Comparison of ENCODE assay signal across 15 mouse cellular contexts in genomic region chr15:11210976-11211375, GRCm38 (mm10).
A peak's percentile ranks its signal among the peaks of the same experiment; 100 is the strongest.
DNase-seq lines count a peak whose midpoint lies in the region; ATAC-seq and TF ChIP-seq lines count a peak whose summit lies in the region.
"Had no signal": no experiment of that assay in that cellular context is flagged by ENCODE, and none has a peak within 500 bp of the region (broad histone marks: within the 10 kb centered on the region; RNA-seq: fewer than 3 reads in every experiment).

No protein-coding gene starts in this region.

- H3K36me3 ChIP-seq in lung, postnatal 0 days (ENCODE audit: insufficient read depth, low read length), result no peaks in the 10 kb centered on the region
- no peaks in the 10 kb centered on the region for H3K36me3 ChIP-seq in intestine, embryonic 16.5 days (ENCODE audit: control insufficient read depth, insufficient read depth, low read length)
- H3K36me3 ChIP-seq in midbrain, embryonic 11.5 days (ENCODE audit: control insufficient read depth, insufficient read depth, low read length), result no peaks in the 10 kb centered on the region
- H3K36me3 ChIP-seq: lung, embryonic 15.5 days; stomach, embryonic 15.5 days had no signal

- no peaks in the 10 kb centered on the region for H3K27me3 ChIP-seq in lung, postnatal 0 days (replicated peaks; ENCODE audit: insufficient read depth, low read length)
- no peaks in the 10 kb centered on the region for H3K27me3 ChIP-seq in intestine, embryonic 16.5 days (replicated peaks; ENCODE audit: control insufficient read depth, insufficient read depth, low read length)
- H3K27me3 ChIP-seq in midbrain, embryonic 11.5 days (ENCODE audit: control insufficient read depth, insufficient read depth, low read length), result no peaks in the 10 kb centered on the region
- H3K27me3 ChIP-seq: lung, embryonic 15.5 days; stomach, embryonic 15.5 days had no signal

- H3K9ac ChIP-seq in lung, postnatal 0 days (replicated peaks; ENCODE audit: low read depth), result no peak overlapping the region
- H3K9ac ChIP-seq in intestine, embryonic 16.5 days (ENCODE audit: low read depth, low read length), result no peak overlapping the region
- H3K9ac ChIP-seq in midbrain, embryonic 11.5 days (ENCODE audit: low read length), result no peak overlapping the region
- H3K9ac ChIP-seq: lung, embryonic 15.5 days; stomach, embryonic 15.5 days had no signal

- no peaks in the 10 kb centered on the region for H3K4me1 ChIP-seq in lung, postnatal 0 days (ENCODE audit: insufficient read depth, low read depth, low read length)
- H3K4me1 ChIP-seq in lung, adult 2 months (ENCODE audit: control insufficient read depth, insufficient read depth, low read length), result no peaks in the 10 kb centered on the region
- no peaks in the 10 kb centered on the region for H3K4me1 ChIP-seq in intestine, embryonic 16.5 days (ENCODE audit: control insufficient read depth, insufficient read depth, low read length)
- no peaks in the 10 kb centered on the region for H3K4me1 ChIP-seq in midbrain, embryonic 11.5 days (ENCODE audit: control insufficient read depth, insufficient read depth, low read length)
- H3K4me1 ChIP-seq: lung, embryonic 15.5 days; stomach, embryonic 15.5 days had no signal

- DNase-seq in lung, postnatal 0 days (ENCODE audit: low spot score), result peak; percentile 37
- no peak for DNase-seq in lung, adult 2 months
- peak; percentile 37 for DNase-seq in embryo, embryonic 11.5 days (ENCODE audit: low read depth, low spot score)
- DNase-seq in forelimb bud, embryonic 11.5 days (ENCODE audit: low read depth, low spot score), result peak; percentile 52
- DNase-seq in skeletal muscle tissue, adult 2 months (ENCODE audit: low read depth, low spot score), result peak; percentile 64
- DNase-seq in adrenal gland, adult 2 months, result no peak
- DNase-seq in midbrain, embryonic 11.5 days (ENCODE audit: low spot score, missing footprints), result no peak
- DNase-seq: cerebellum, adult 18-20 months; heart, postnatal 14 days; kidney, postnatal 14 days; thymus, postnatal 14 days had no signal

- no peaks in the 10 kb centered on the region for H3K9me3 ChIP-seq in lung, postnatal 0 days (ENCODE audit: low read length)
- H3K9me3 ChIP-seq in intestine, embryonic 16.5 days (ENCODE audit: control insufficient read depth, low read length), result no peaks in the 10 kb centered on the region
- H3K9me3 ChIP-seq in midbrain, embryonic 11.5 days (ENCODE audit: control insufficient read depth, low read length), result no peaks in the 10 kb centered on the region
- H3K9me3 ChIP-seq: lung, embryonic 15.5 days; stomach, embryonic 15.5 days had no signal

- TF ChIP-seq CTCF in lung, postnatal 0 days (IDR thresholded peaks at IDR 0.05), result no peak
- TF ChIP-seq CTCF in lung, adult 2 months (IDR thresholded peaks at IDR 0.05; ENCODE audit: insufficient read depth, low read length), result no peak

- no peak for TF ChIP-seq EP300 in lung, postnatal 0 days (IDR thresholded peaks at IDR 0.05)

- no peak overlapping the region for H3K4me3 ChIP-seq in lung, postnatal 0 days (ENCODE audit: low read depth, low read length)
- no peak overlapping the region for H3K4me3 ChIP-seq in lung, adult 2 months (replicated peaks; ENCODE audit: extremely low read depth, low read depth, low read length)
- no peak overlapping the region for H3K4me3 ChIP-seq in intestine, embryonic 16.5 days (ENCODE audit: low read length)
- no peak overlapping the region for H3K4me3 ChIP-seq in midbrain, embryonic 11.5 days (ENCODE audit: low read depth, low read length)
- H3K4me3 ChIP-seq: lung, embryonic 15.5 days; stomach, embryonic 15.5 days had no signal

- WGBS in lung, postnatal 0 days, result 72% methylated on average over 6 of the region's 6 CpGs
- WGBS in lung, adult 2 months, result 75% methylated on average over 6 of the region's 6 CpGs
- 82% methylated on average over 6 of the region's 6 CpGs for WGBS in intestine, embryonic 16.5 days
- WGBS in midbrain, embryonic 11.5 days, result 84% methylated on average over 6 of the region's 6 CpGs

- H3K4me2 ChIP-seq in lung, postnatal 0 days (replicated peaks; ENCODE audit: low read depth, low read length), result no peak overlapping the region
- no peak overlapping the region for H3K4me2 ChIP-seq in intestine, embryonic 16.5 days (ENCODE audit: low read depth, low read length)
- no peak overlapping the region for H3K4me2 ChIP-seq in midbrain, embryonic 11.5 days
- H3K4me2 ChIP-seq: lung, embryonic 15.5 days; stomach, embryonic 15.5 days had no signal

- TF ChIP-seq POLR2A in lung, adult 2 months (IDR thresholded peaks at IDR 0.05; ENCODE audit: borderline replicate concordance, extremely low read depth, low read depth, low read length), result no peak

- H3K27ac ChIP-seq in lung, postnatal 0 days (ENCODE audit: low read length), result no peak overlapping the region
- H3K27ac ChIP-seq in intestine, embryonic 16.5 days (ENCODE audit: low read length), result no peak overlapping the region
- no peak overlapping the region for H3K27ac ChIP-seq in midbrain, embryonic 11.5 days (ENCODE audit: low read depth, low read length)
- H3K27ac ChIP-seq: lung, embryonic 15.5 days; stomach, embryonic 15.5 days had no signal

- ATAC-seq in lung, postnatal 0 days, result no peak
- ATAC-seq in intestine, embryonic 16.5 days, result no peak
- ATAC-seq in midbrain, embryonic 11.5 days (ENCODE audit: low FRiP score), result no peak
- ATAC-seq: CD4-positive, CD25-positive, alpha-beta regulatory T cell, adult 4 months had no signal

Comparison
In these comparisons a context has a peak if more than half of its experiments do, and no peak if none do; other contexts are left out.
1. DNase-seq: peak in lung, postnatal 0 days (single experiment), embryo, embryonic 11.5 days (single experiment), forelimb bud, embryonic 11.5 days (single experiment) and skeletal muscle tissue, adult 2 months (single experiment); none in lung, adult 2 months (single experiment), adrenal gland, adult 2 months (single experiment) and midbrain, embryonic 11.5 days (single experiment).